Mouse (Mus musculus) E14TG2a.4 (cell line): Measurements from ENCODE around the gene Tmem107.
"Not testable (repeated sequence)": the region's sequence is repeated elsewhere in the genome, so short reads cannot be mapped to it uniquely, and the experiment has no call there.

Source experiments
- H3K27me3 ChIP-seq: 2 replicates; pipeline ENCODE4 v1.6.1; 2014; ENCODE audit warnings: low read length, control low read depth; ENCODE audit not compliant: insufficient read depth
- H3K36me3 ChIP-seq: 2 replicates; pipeline ENCODE4 v1.6.1; 2014; ENCODE audit warnings: low read length, control low read depth; ENCODE audit not compliant: insufficient read depth
- H3K4me1 ChIP-seq: replicated peaks from 2 replicates; pipeline ENCODE4 v1.6.1; 2014; ENCODE audit warnings: low read depth, low read length, control low read depth
- H3K4me3 ChIP-seq: replicated peaks from 2 replicates; pipeline ENCODE4 v1.5.1; 2014; ENCODE audit warnings: mild to moderate bottlenecking, low read length
- H3K9me3 ChIP-seq: 2 replicates; pipeline ENCODE4 v1.6.1; 2014; ENCODE audit warnings: low read length, control low read depth
- CTCF ChIP-seq: conservative IDR thresholded peaks from 2 replicates; pipeline ENCODE4 v1.5.1; 2014; ENCODE audit warnings: low read length
- NANOG ChIP-seq: IDR thresholded peaks from 2 replicates; pipeline ENCODE4 v1.6.1; 2014; ENCODE audit warnings: borderline replicate concordance, low read length, mixed read lengths
- POU5F1 ChIP-seq: IDR thresholded peaks from 2 replicates; pipeline ENCODE4 v1.6.1; 2014; ENCODE audit warnings: low read length, borderline replicate concordance

The Tmem107 gene

GRCm38 (mm10) chr11:69091566-69092385 is 21.2 kb downstream of the Tmem107 start:
- no peaks in the 10 kb centered on the region for H3K27me3 ChIP-seq
- peaks cover 36% of the 10 kb centered on the region for H3K36me3 ChIP-seq
- no peak for TF ChIP-seq CTCF
- TF ChIP-seq POU5F1: no peak
- no peak for TF ChIP-seq NANOG
- H3K4me1 ChIP-seq: peaks cover 79% of the 10 kb centered on the region
- no peaks in the 10 kb centered on the region for H3K9me3 ChIP-seq
- H3K4me3 ChIP-seq: no peak overlapping the region

DNA sequence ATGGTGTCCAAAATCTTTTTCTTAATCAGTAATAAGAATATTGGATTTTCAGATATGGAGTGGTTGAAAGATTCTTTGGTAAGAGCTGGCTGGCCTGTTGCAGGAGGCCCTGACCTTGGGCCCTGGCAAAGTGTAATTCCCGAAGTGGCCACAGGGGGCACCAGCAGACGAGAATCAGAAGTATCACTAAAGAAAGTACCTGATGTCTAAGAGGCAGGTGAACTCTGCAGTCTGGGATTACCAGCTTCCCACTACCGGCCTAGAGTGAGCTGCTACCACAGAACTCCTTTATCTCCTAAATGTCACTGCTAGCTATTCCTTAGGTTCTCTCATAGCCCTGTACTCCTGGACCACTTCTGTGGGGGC is 21.8 kb downstream of the Tmem107 start:
- Histone ChIP-seq H3K27me3 (no peaks in the 10 kb centered on the region), H3K4me1 (peaks cover 79% of the 10 kb centered on the region), H3K9me3 (no peaks in the 10 kb centered on the region), H3K36me3 (peaks cover 36% of the 10 kb centered on the region), H3K4me3 (no peak overlapping the region)
- TF ChIP-seq CTCF (peak; percentile 95), NANOG (no peak)

DNA sequence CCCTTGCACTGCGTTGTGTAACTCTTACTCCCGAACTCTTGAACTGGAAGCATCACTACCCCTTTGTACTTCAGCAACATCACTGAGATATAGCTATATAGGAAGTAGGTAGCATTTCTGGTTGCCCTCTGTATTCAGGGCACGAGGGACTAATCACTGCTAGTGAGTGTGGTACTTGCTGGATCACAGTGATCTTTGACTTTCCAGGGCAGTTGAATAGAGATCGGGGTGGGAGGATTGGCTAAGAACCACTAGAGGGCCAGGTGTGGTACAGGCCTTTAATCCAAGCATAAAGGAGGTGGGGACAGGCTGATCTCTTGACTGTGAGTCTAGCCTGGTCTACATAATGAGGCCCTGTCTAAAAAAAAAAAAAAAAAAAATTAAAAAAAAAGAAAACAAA is 22.3 kb downstream of the Tmem107 start:
- Histone ChIP-seq H3K4me3 (no peak overlapping the region), H3K27me3 (no peaks in the 10 kb centered on the region), H3K4me1 (peaks cover 79% of the 10 kb centered on the region), H3K36me3 (peaks cover 36% of the 10 kb centered on the region), H3K9me3 (no peaks in the 10 kb centered on the region)
- TF ChIP-seq CTCF: peak; percentile 14; the same call in 1 of the 2 replicates
- no peak for TF ChIP-seq NANOG
- TF ChIP-seq POU5F1: no peak

DNA sequence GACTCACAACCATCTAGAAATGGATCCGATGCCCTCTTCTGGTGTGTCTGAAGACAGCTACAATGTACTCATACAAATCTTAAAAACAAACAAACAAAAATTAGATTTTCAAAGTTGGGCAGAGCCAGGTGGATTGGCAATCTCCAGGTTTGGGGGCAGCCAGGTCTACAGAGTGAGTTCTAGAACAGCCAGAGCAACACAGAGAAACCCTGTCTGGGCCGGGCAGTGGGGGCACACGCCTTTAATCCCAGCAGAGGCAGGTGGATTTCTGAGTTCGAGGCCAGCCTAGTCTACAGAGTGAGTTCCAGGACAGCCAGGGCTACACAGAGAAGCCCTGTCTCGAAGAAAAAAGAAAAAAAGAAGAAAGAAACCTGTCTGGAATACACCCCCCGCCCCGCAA is 23.2 kb downstream of the Tmem107 start:
- peaks cover 84% of the 10 kb centered on the region for H3K4me1 ChIP-seq
- H3K4me3 ChIP-seq, H3K9me3 ChIP-seq, H3K27me3 ChIP-seq: not testable (repeated sequence)
- H3K36me3 ChIP-seq: peaks cover 36% of the 10 kb centered on the region

GRCm38 (mm10) chr11:69094697-69095429 is 24.3 kb downstream of the Tmem107 start, which contains the start of gene Per1:
TSS of gene Per1 (plus strand) at chr11:69095217.
- TF ChIP-seq POU5F1: no peak
- no peak for TF ChIP-seq NANOG
- no peak for TF ChIP-seq CTCF
- Histone ChIP-seq H3K4me3 (peak within 1 kb of the TSS; percentile 87), H3K4me1 (peaks cover 85% of the 10 kb centered on the region), H3K9me3 (no peaks in the 10 kb centered on the region), H3K36me3 (peaks cover 29% of the 10 kb centered on the region), H3K27me3 (no peaks in the 10 kb centered on the region)

DNA sequence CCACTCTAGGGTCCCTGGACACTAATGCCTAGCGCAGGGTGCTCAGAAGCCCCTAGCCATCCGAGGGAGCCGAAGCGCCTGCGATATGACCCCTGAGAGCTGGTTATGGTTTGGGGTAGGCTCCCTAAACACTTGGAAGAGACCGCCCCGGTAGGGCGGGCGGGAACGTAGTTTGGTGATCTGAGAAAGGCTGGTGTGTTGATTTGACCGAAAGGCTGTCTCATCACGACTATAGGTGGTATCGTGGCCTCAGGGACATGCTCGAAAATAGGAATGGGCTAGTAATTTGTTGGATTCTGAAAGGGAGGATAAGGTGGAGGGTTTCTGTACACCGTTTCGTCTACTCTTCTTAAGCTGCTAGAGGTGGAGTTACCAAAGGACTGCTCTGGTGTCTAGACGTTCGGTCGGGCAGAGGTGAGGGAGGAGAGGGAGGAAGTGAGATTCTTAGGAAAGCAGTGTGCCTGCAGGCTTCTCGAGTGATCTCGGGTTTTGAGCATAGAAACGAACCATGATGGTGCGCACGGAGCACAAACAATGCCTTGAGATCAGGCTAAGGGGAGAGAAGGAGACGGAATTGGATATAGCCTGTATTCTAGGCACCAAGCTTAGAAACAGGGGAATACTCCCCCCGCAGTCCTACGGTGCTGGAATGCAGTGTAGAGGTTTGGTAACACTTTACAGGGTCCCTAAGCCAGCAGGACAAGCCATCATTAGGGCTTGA is 25.1 kb downstream of the Tmem107 start:
- H3K4me1 ChIP-seq: peaks cover 84% of the 10 kb centered on the region
- H3K4me3 ChIP-seq: peak overlapping the region; percentile 87
- no peaks in the 10 kb centered on the region for H3K27me3 ChIP-seq
- H3K9me3 ChIP-seq: no peaks in the 10 kb centered on the region
- TF ChIP-seq NANOG (no peak), POU5F1 (no peak), CTCF (no peak)
- H3K36me3 ChIP-seq: peaks cover 25% of the 10 kb centered on the region

GRCm38 (mm10) chr11:69096360-69096986 is 25.9 kb downstream of the Tmem107 start:
- TF ChIP-seq POU5F1 (no peak), CTCF (no peak), NANOG (no peak)

More at GRCm38 (mm10) chr11:69096360-69096986, 25.9 kb downstream of the Tmem107 start:
- Histone ChIP-seq H3K27me3 (no peaks in the 10 kb centered on the region), H3K4me1 (peaks cover 77% of the 10 kb centered on the region), H3K4me3 (peak overlapping the region; percentile 87), H3K9me3 (no peaks in the 10 kb centered on the region), H3K36me3 (peaks cover 25% of the 10 kb centered on the region)
